Comparison of ENCODE assay signal across 8 mouse cellular contexts in genomic region chr6:117878700-117879407, GRCm38 (mm10). TPM values are rescaled to one million over a fixed set of nuclear protein-coding genes. Genes with fewer than 3 reads are reported as not detected.
DNase-seq lines count a peak whose midpoint lies in the region; ATAC-seq lines count a peak whose summit lies in the region.

No protein-coding gene starts in this region.

- H3K27me3 ChIP-seq in forebrain, embryonic 14.5 days (replicated peaks; ENCODE audit: control insufficient read depth, insufficient read depth, low read length): no peaks in the 10 kb centered on the region
- no peaks in the 10 kb centered on the region for H3K27me3 ChIP-seq in limb, embryonic 12.5 days
- H3K27me3 ChIP-seq in midbrain, embryonic 12.5 days: no peaks in the 10 kb centered on the region

- peak overlapping the region; percentile 97 for H3K27ac ChIP-seq in forebrain, embryonic 14.5 days (ENCODE audit: low read depth, low read length)
- H3K27ac ChIP-seq in limb, embryonic 12.5 days: peak overlapping the region; percentile 96
- peak overlapping the region; percentile 97 for H3K27ac ChIP-seq in midbrain, embryonic 12.5 days (replicated peaks)

- H3K4me1 ChIP-seq in forebrain, embryonic 14.5 days (ENCODE audit: control insufficient read depth, insufficient read depth, low read length): peaks cover 6% of the 10 kb centered on the region
- H3K4me1 ChIP-seq in limb, embryonic 12.5 days (replicated peaks): peaks cover 5% of the 10 kb centered on the region; the same call in 1 of the 2 replicates
- H3K4me1 ChIP-seq in midbrain, embryonic 12.5 days: peaks cover 10% of the 10 kb centered on the region; the same call in 1 of the 2 replicates

- no peaks in the 10 kb centered on the region for H3K36me3 ChIP-seq in forebrain, embryonic 14.5 days (ENCODE audit: control insufficient read depth, insufficient read depth, low read length)
- no peaks in the 10 kb centered on the region for H3K36me3 ChIP-seq in limb, embryonic 12.5 days
- H3K36me3 ChIP-seq in midbrain, embryonic 12.5 days: no peaks in the 10 kb centered on the region

- peak; percentile 88 for ATAC-seq in forebrain, embryonic 14.5 days
- peak; percentile 86 for ATAC-seq in limb, embryonic 12.5 days (ENCODE audit: insufficient number of reproducible peaks, insufficient read depth, low FRiP score, low TSS enrichment, low read depth)
- ATAC-seq in midbrain, embryonic 12.5 days (ENCODE audit: low FRiP score, low read depth): no peak; the same call in 1 of the 2 replicates

- DNase-seq in kidney, adult 11 months: peak; percentile 94
- DNase-seq in kidney, adult 18-20 months: no peak
- DNase-seq in adrenal gland, postnatal 36 days: peak; percentile 89
- DNase-seq in forebrain, embryonic 14.5 days (ENCODE audit: low spot score): peak; percentile 96
- DNase-seq in induced T-regulatory cell, adult 2 months (ENCODE audit: low read depth): peak; percentile 97
- DNase-seq in testis, postnatal 14 days (ENCODE audit: low spot score): peak; percentile 91

- H3K9me3 ChIP-seq in forebrain, embryonic 14.5 days (replicated peaks; ENCODE audit: control insufficient read depth, low read length): no peaks in the 10 kb centered on the region
- no peaks in the 10 kb centered on the region for H3K9me3 ChIP-seq in limb, embryonic 12.5 days
- no peaks in the 10 kb centered on the region for H3K9me3 ChIP-seq in midbrain, embryonic 12.5 days

- 15% methylated on average over 26 of the region's 26 CpGs for WGBS in forebrain, embryonic 14.5 days
- 13% methylated on average over 26 of the region's 26 CpGs for WGBS in limb, embryonic 12.5 days
- WGBS in midbrain, embryonic 12.5 days: 12% methylated on average over 26 of the region's 26 CpGs

- peak overlapping the region; percentile 49 for H3K4me3 ChIP-seq in forebrain, embryonic 14.5 days (ENCODE audit: low read depth, low read length)
- H3K4me3 ChIP-seq in limb, embryonic 12.5 days (replicated peaks): peak overlapping the region; percentile 49
- peak overlapping the region; percentile 50 for H3K4me3 ChIP-seq in midbrain, embryonic 12.5 days

- H3K4me2 ChIP-seq in forebrain, embryonic 14.5 days (ENCODE audit: low read length): peak overlapping the region; percentile 48
- peak overlapping the region; percentile 61 for H3K4me2 ChIP-seq in limb, embryonic 12.5 days
- peak overlapping the region; percentile 66 for H3K4me2 ChIP-seq in midbrain, embryonic 12.5 days (replicated peaks)

- peak overlapping the region; percentile 65 for H3K9ac ChIP-seq in forebrain, embryonic 14.5 days (ENCODE audit: low read length)
- H3K9ac ChIP-seq in limb, embryonic 12.5 days (replicated peaks): peak overlapping the region; percentile 59
- H3K9ac ChIP-seq in midbrain, embryonic 12.5 days (replicated peaks): peak overlapping the region; percentile 64

RNA-seq across cellular contexts. Expression of gene Zfp239, which starts 17.0 kb away (rescaled TPM):
- 1 to 10 TPM; 2.3 to 3.3 TPM for total RNA-seq in adrenal gland, postnatal 36 days (2021)
- polyA plus RNA-seq in forebrain, embryonic 14.5 days (2014; fragmentation: Nextera tagmentation; extraction: Ambion mirVana): 14.9 and 15.3 TPM in 2 replicates
- polyA plus RNA-seq in limb, embryonic 12.5 days (2016; fragmentation: Nextera tagmentation; extraction: Ambion mirVana): 15.8 and 16.1 TPM in 2 replicates
- 11.4 and 12.7 TPM in 2 replicates for polyA plus RNA-seq in midbrain, embryonic 12.5 days (2016; fragmentation: Nextera tagmentation; extraction: Ambion mirVana)

RNA-seq across cellular contexts. Expression of gene Hnrnpf, which starts 21.3 kb away (rescaled TPM):
- total RNA-seq in adrenal gland, postnatal 36 days (2021): 100 to 1,000 TPM; 380 to 388 TPM
- polyA plus RNA-seq in forebrain, embryonic 14.5 days (2014; fragmentation: Nextera tagmentation; extraction: Ambion mirVana): 410 and 433 TPM in 2 replicates
- 726 and 742 TPM in 2 replicates for polyA plus RNA-seq in limb, embryonic 12.5 days (2016; fragmentation: Nextera tagmentation; extraction: Ambion mirVana)
- 518 and 521 TPM in 2 replicates for polyA plus RNA-seq in midbrain, embryonic 12.5 days (2016; fragmentation: Nextera tagmentation; extraction: Ambion mirVana)

RNA-seq across cellular contexts. Expression of gene Zfp637, which starts 37.9 kb away (rescaled TPM):
- total RNA-seq in adrenal gland, postnatal 36 days (2021): 10 to 100 TPM; 32.7 to 42.6 TPM
- 244 and 252 TPM in 2 replicates for polyA plus RNA-seq in forebrain, embryonic 14.5 days (2014; fragmentation: Nextera tagmentation; extraction: Ambion mirVana)
- 169 and 187 TPM in 2 replicates for polyA plus RNA-seq in limb, embryonic 12.5 days (2016; fragmentation: Nextera tagmentation; extraction: Ambion mirVana)
- 118 and 134 TPM in 2 replicates for polyA plus RNA-seq in midbrain, embryonic 12.5 days (2016; fragmentation: Nextera tagmentation; extraction: Ambion mirVana)

RNA-seq across cellular contexts. Expression of gene Fxyd4, which starts 58.6 kb away (rescaled TPM):
- not detected for total RNA-seq in adrenal gland, postnatal 36 days (2021)
- polyA plus RNA-seq in forebrain, embryonic 14.5 days (2014; fragmentation: Nextera tagmentation; extraction: Ambion mirVana): 0.75 and 1.2 TPM in 2 replicates
- 2.2 and 3.1 TPM in 2 replicates for polyA plus RNA-seq in limb, embryonic 12.5 days (2016; fragmentation: Nextera tagmentation; extraction: Ambion mirVana)
- polyA plus RNA-seq in midbrain, embryonic 12.5 days (2016; fragmentation: Nextera tagmentation; extraction: Ambion mirVana): 1.8 and 3.0 TPM in 2 replicates
